Mouse (Mus musculus): ENCODE data around the gene Raph1.

GRCm38 (mm10) chr1:60579886-60580285 lies 13.0 kb upstream of the Raph1 start:
- TF ChIP-seq CTCF (IDR thresholded peaks at IDR 0.05; ENCODE audit: extremely low read depth, insufficient read length, insufficient replicate concordance, low read depth, low read length) (no peak), POLR2A (IDR thresholded peaks at IDR 0.05; ENCODE audit: low read depth, low read length) (no peak)

All from small intestine, adult 2 months (tissue).